ENCODE assay signal across 8 mouse cellular contexts in genomic region chr14:27430280-27430679, GRCm38 (mm10). TPM values are rescaled to one million over a fixed set of nuclear protein-coding genes. Genes with fewer than 3 reads are reported as not detected.
DNase-seq lines count a peak whose midpoint lies in the region; ATAC-seq and TF ChIP-seq lines count a peak whose summit lies in the region.

No protein-coding gene starts in this region.

- H3K4me3 ChIP-seq in heart, embryonic 15.5 days, result no peak overlapping the region
- H3K4me3 ChIP-seq in E14TG2a.4 (replicated peaks; ENCODE audit: low read length), result peak overlapping the region; percentile 94
- H3K4me3 ChIP-seq in forebrain, embryonic 14.5 days (ENCODE audit: low read depth, low read length), result 0 out of 2 replicates have a peak overlapping the region, but pooled peaks have one; percentile 77
- peak overlapping the region; percentile 86 for H3K4me3 ChIP-seq in liver, embryonic 15.5 days (replicated peaks)

- H3K4me1 ChIP-seq in heart, embryonic 15.5 days (replicated peaks), result peaks cover 4% of the 10 kb centered on the region
- peaks cover 55% of the 10 kb centered on the region for H3K4me1 ChIP-seq in E14TG2a.4 (replicated peaks; ENCODE audit: low read depth, low read length)
- no peaks in the 10 kb centered on the region for H3K4me1 ChIP-seq in forebrain, embryonic 14.5 days (ENCODE audit: control insufficient read depth, insufficient read depth, low read length)
- peaks cover 12% of the 10 kb centered on the region for H3K4me1 ChIP-seq in liver, embryonic 15.5 days (replicated peaks)

- H3K27ac ChIP-seq in heart, embryonic 15.5 days, result no peak overlapping the region
- H3K27ac ChIP-seq in forebrain, embryonic 14.5 days (ENCODE audit: low read depth, low read length), result no peak overlapping the region
- no peak overlapping the region for H3K27ac ChIP-seq in liver, embryonic 15.5 days (replicated peaks)

- no peaks in the 10 kb centered on the region for H3K27me3 ChIP-seq in heart, embryonic 15.5 days
- no peaks in the 10 kb centered on the region for H3K27me3 ChIP-seq in E14TG2a.4 (ENCODE audit: insufficient read depth, low read length)
- no peaks in the 10 kb centered on the region for H3K27me3 ChIP-seq in forebrain, embryonic 14.5 days (replicated peaks; ENCODE audit: control insufficient read depth, insufficient read depth, low read length)
- peaks cover 5% of the 10 kb centered on the region; the same call in 1 of the 2 replicates for H3K27me3 ChIP-seq in liver, embryonic 15.5 days

- intact Hi-C loops in heart, postnatal 14 days (cut with DNase I), result no loop called here

- no peak for ATAC-seq in heart, embryonic 15.5 days (replicated peaks; ENCODE audit: insufficient number of reproducible peaks, insufficient read depth, low FRiP score, low read depth)
- no peak for ATAC-seq in forebrain, embryonic 14.5 days
- ATAC-seq in liver, embryonic 15.5 days (ENCODE audit: insufficient read depth), result no peak

- no peak overlapping the region for H3K9ac ChIP-seq in heart, embryonic 15.5 days
- no peak overlapping the region for H3K9ac ChIP-seq in forebrain, embryonic 14.5 days (ENCODE audit: low read length)
- H3K9ac ChIP-seq in liver, embryonic 15.5 days, result no peak overlapping the region

- no peaks in the 10 kb centered on the region for H3K9me3 ChIP-seq in heart, embryonic 15.5 days (replicated peaks)
- H3K9me3 ChIP-seq in E14TG2a.4 (ENCODE audit: low read length), result no peaks in the 10 kb centered on the region
- H3K9me3 ChIP-seq in forebrain, embryonic 14.5 days (replicated peaks; ENCODE audit: control insufficient read depth, low read length), result peaks cover 14% of the 10 kb centered on the region
- 0 out of 2 replicates have a peak, but pooled peaks cover 6% of the 10 kb centered on the region for H3K9me3 ChIP-seq in liver, embryonic 15.5 days (replicated peaks)

- H3K36me3 ChIP-seq in heart, embryonic 15.5 days, result peaks cover 18% of the 10 kb centered on the region
- H3K36me3 ChIP-seq in E14TG2a.4 (ENCODE audit: insufficient read depth, low read length), result peaks cover 76% of the 10 kb centered on the region
- peaks cover 12% of the 10 kb centered on the region; the same call in 1 of the 2 replicates for H3K36me3 ChIP-seq in forebrain, embryonic 14.5 days (ENCODE audit: control insufficient read depth, insufficient read depth, low read length)
- peaks cover 23% of the 10 kb centered on the region; the same call in 1 of the 2 replicates for H3K36me3 ChIP-seq in liver, embryonic 15.5 days (replicated peaks)

- WGBS in heart, embryonic 15.5 days, result 88% methylated on average over 4 of the region's 4 CpGs
- 96% methylated on average over 4 of the region's 4 CpGs for WGBS in forebrain, embryonic 14.5 days
- 74% methylated on average over 4 of the region's 4 CpGs for WGBS in liver, embryonic 15.5 days (ENCODE audit: insufficient replicate concordance)

- no peak for DNase-seq in heart, postnatal 14 days
- no peak for DNase-seq in forebrain, embryonic 14.5 days (ENCODE audit: low spot score)
- no peak for DNase-seq in adrenal gland, adult 2 months
- no peak for DNase-seq in urinary bladder, postnatal 25 days (ENCODE audit: low spot score)
- no peak for DNase-seq in ovary, postnatal 36 days (ENCODE audit: low spot score)

- peak overlapping the region; percentile 90 for H3K4me2 ChIP-seq in heart, embryonic 15.5 days
- H3K4me2 ChIP-seq in forebrain, embryonic 14.5 days (ENCODE audit: low read length), result peak overlapping the region; percentile 81
- peak overlapping the region; percentile 94 for H3K4me2 ChIP-seq in liver, embryonic 15.5 days

- TF ChIP-seq CTCF in E14TG2a.4 (conservative IDR thresholded peaks at IDR 0.05; ENCODE audit: low read length), result no peak

RNA-seq across cellular contexts. Expression of gene Fam208a, which starts 1.6 kb away (rescaled TPM):
- polyA plus RNA-seq in heart, embryonic 15.5 days (2015; fragmentation: Nextera tagmentation; extraction: Ambion mirVana), result 9.1 and 9.4 TPM in 2 replicates
- 10 to 100 TPM; 14.2 to 14.5 TPM for total RNA-seq in heart, postnatal 14 days (2021)
- 8.7 and 13.3 TPM in 2 replicates for polyA plus RNA-seq in forebrain, embryonic 14.5 days (2014; fragmentation: Nextera tagmentation; extraction: Ambion mirVana)
- 4.1 and 4.7 TPM in 2 replicates for polyA plus RNA-seq in liver, embryonic 15.5 days (2015; fragmentation: Nextera tagmentation; extraction: Ambion mirVana)
- total RNA-seq in adrenal gland, adult 2 months (2021), result 10 to 100 TPM; 17.9 to 20.8 TPM
- 1.8 and 2.1 TPM in 2 replicates for polyA plus RNA-seq in adrenal gland, adult 2 months (2012; rRNA removed)
